Mouse (Mus musculus): ENCODE data around the gene Gm19345.
A peak's percentile ranks its signal among the peaks of the same experiment; 100 is the strongest.

Gm19345 gene

DNA sequence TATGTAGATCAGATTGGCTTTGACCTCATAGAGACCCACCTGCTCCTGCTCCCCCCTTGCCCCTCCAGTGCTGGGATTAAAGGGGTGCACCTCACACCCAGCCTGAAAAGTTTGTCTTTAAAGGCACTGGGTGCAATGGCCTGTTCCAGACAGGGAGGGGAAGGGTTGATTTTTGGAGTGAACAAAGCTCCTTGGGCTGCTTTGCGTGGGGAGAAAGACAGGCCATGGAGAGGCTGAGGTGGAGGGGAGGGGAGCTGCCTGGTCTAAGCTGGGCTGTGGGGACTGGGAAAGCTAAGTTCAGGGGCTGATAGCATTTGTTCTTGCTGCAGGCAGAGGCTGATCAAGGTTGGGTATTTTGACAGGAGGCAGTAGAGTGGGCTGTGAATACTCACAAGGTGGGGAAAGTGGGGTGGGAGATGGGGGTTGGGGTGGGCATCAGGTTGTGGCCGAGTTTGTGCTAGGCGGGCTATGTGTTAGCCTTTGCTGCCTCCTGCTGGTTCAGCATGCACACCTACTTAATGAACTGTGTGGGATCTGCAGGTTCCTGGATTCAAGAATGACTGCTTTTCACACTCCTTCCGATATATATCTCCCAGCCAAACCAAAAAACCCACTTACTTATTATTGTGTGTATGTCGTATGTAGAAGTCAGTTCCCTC is 20.3 kb downstream of the Gm19345 start:
- peak; percentile 11 for DNase-seq (ENCODE audit: low read depth, low spot score)

- DNase-seq (ENCODE audit: low read depth, low spot score): peak; percentile 19
Measured at GRCm38 (mm10) chr7:19875948-19876682, 24.3 kb downstream of the Gm19345 start.

GRCm38 (mm10) chr7:19876781-19877425 is 25.1 kb downstream of the Gm19345 start:
- DNase-seq (ENCODE audit: low read depth, low spot score): no peak

GRCm38 (mm10) chr7:19880754-19881153 is 29.0 kb downstream of the Gm19345 start:
- DNase-seq (ENCODE audit: low read depth, low spot score): no peak

DNA sequence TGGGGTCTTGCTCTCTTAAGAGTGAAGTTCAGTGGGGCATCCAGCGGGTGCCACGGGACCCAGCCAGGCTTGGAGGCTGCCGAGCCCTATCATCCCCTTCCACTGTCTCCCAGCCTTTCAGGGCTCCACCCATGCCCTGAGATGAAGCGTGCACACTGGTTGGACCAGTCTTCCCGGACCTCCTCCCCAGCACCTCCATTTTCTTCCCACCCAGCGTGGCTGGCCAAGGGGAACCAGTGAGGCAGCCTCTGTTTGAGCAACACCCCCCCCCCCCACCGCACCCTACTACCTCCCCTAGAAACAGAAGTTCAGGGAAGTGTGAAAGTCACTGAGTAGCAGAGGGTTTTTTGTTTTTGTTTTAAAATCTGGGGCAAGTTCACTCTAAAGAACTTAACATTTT is 36.0 kb downstream of the Gm19345 start, which contains the start of gene Ceacam19:
Gene Ceacam19 (minus strand): TSS at position 117 of the 400 bp plus-strand sequence.
- DNase-seq (ENCODE audit: low read depth, low spot score): no peak

GRCm38 (mm10) chr7:19889881-19890280 is 38.1 kb downstream of the Gm19345 start:
- no peak for DNase-seq (ENCODE audit: low read depth, low spot score)

Data from embryo, embryonic 11.5 days (tissue).